Mouse (Mus musculus) neural tube, embryonic 13.5 days (tissue): ENCODE data around the gene Upf1. TPM values are rescaled to one million over a fixed set of nuclear protein-coding genes. Genes with fewer than 3 reads are reported as not detected.

Experiments used
- ATAC-seq: fragments of 200-750 bp; cut with Nextera tagmentation; 2 replicates; pipeline ENCODE4 v1.8.0; 2017; ENCODE audit warnings: low read depth, mild to moderate bottlenecking, moderate TSS enrichment, moderate library complexity
- H3K27ac ChIP-seq: fragments of 300-500 bp; sonication (generic); replicated peaks from 2 replicates; pipeline ENCODE4 v1.5.1; 2015; ENCODE audit warnings: moderate library complexity, mild to moderate bottlenecking, inconsistent platforms
- H3K27me3 ChIP-seq: fragments of 300-500 bp; sonication (generic); 2 replicates; pipeline ENCODE4 v1.6.1; 2015; ENCODE audit warnings: mild to moderate bottlenecking, inconsistent platforms
- H3K36me3 ChIP-seq: fragments of 300-500 bp; sonication (generic); 2 replicates; pipeline ENCODE4 v1.6.1; 2015; ENCODE audit warnings: mild to moderate bottlenecking, inconsistent platforms
- H3K4me1 ChIP-seq: fragments of 300-500 bp; sonication (generic); replicated peaks from 2 replicates; pipeline ENCODE4 v1.6.1; 2015; ENCODE audit warnings: inconsistent platforms
- H3K4me2 ChIP-seq: fragments of 300-500 bp; sonication (generic); 2 replicates; pipeline ENCODE4 v1.6.1; 2015; ENCODE audit warnings: inconsistent platforms, mild to moderate bottlenecking, moderate library complexity
- H3K4me3 ChIP-seq: fragments of 300-500 bp; sonication (generic); 2 replicates; pipeline ENCODE4 v1.5.1; 2015; ENCODE audit warnings: mild to moderate bottlenecking, inconsistent platforms
- H3K9ac ChIP-seq: fragments of 300-500 bp; sonication (generic); 2 replicates; pipeline ENCODE4 v1.6.1; 2015; ENCODE audit warnings: moderate library complexity, mild to moderate bottlenecking, inconsistent platforms
- H3K9me3 ChIP-seq: fragments of 300-500 bp; sonication (generic); 2 replicates; pipeline ENCODE4 v1.6.1; 2016; ENCODE audit warnings: inconsistent platforms
- WGBS: fragments of 180-500 bp; shearing (Covaris S2); methylation state at CpG from one replicate; pipeline ENCODE4 v1.1.7; 2015; 5-methylcytosine and 5-hydroxymethylcytosine counted together
- polyA plus RNA-seq: library from polyadenylated mRNA; unstranded; fragments of >200 nt; fragmentation: Nextera tagmentation; extraction: Ambion mirVana; gene quantifications from 2 replicates; pipeline ENCODE4 v1.2.1, GENCODE M21; 2015

Gene Upf1
- polyA plus RNA-seq, 1 experiment from 2014 or later = 16.3 TPM

DNA sequence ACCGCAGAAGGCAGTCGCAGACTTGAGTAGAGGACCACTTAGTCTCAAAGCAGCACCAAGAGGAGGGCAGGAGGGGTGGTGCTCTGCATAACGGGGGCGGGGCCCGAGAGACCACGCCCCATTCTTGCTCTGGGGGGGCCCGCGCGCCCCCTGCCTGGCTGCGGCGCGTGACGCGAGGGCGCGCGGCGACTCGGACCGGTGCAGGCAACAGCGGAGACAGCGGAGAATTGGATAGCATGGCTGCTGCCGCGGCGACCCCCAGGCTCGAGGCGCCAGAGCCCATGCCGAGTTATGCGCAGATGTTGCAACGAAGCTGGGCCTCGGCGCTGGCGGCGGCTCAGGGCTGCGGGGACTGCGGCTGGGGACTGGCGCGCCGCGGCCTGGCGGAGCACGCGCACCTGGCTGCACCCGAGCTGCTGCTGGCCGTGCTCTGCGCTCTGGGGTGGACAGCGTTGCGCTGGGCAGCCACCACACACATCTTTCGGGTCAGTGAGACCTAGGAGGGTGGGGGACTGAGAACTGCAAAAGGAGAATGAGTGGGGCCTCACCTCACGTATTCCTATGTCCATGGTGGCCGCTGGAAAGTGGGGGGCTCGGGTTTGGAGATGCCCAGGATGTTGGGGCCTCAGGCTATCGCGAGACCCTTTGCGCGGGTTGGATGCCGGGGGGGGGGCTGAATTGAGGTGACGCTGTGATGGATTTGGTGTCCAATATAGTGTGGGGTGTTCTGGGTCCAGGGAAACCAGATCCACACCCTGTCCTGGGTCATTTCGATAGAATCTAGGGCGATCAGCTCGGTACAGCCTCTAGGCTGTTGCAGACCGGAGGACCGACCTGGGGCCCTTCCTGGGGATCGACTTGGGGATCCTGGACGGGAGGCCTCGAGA lies 37.2 kb downstream of the Upf1 start, which contains the start of gene Cers1:
Cers1 (plus strand) TSS at position 152 of the 887 bp plus-strand sequence.
- ATAC-seq = peak; percentile 58
- Histone ChIP-seq H3K36me3 (peaks cover 54% of the 10 kb centered on the region), H3K9me3 (no peaks in the 10 kb centered on the region)

DNA sequence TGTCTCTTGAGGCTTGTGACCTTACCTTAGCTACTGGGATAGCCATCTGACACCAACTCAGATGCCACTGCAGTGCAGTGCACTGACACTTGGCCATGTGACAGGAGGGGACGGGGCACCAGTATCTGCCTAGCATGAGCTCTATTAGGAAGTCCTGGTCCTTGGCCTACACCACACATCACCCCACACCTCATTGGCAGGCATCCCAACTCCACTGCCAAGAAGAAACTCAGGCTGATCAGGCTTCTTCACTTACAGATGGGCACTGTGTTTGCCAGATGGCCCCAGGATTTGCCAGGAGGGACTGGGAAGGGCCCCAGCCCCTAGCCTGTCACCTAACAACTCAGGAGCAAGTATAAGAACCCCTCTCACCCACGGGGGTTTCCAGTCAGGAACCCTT lies 39.7 kb downstream of the Upf1 start:
- H3K36me3 ChIP-seq = peaks cover 54% of the 10 kb centered on the region
- no peaks in the 10 kb centered on the region for H3K27me3 ChIP-seq
- ATAC-seq = no peak
- H3K4me2 ChIP-seq = no peak overlapping the region
- H3K9ac ChIP-seq = no peak overlapping the region
- no peaks in the 10 kb centered on the region for H3K9me3 ChIP-seq
- no peak overlapping the region for H3K27ac ChIP-seq
- H3K4me3 ChIP-seq = no peak overlapping the region
- H3K4me1 ChIP-seq = peaks cover 36% of the 10 kb centered on the region
- 90% methylated on average over 2 of the region's 2 CpGs for WGBS

More for the DNA sequence above, 37.2 kb downstream of the Upf1 start, which contains the start of gene Cers1:
- Histone ChIP-seq H3K9ac (peak within 1 kb of the TSS; percentile 84), H3K27ac (peak within 1 kb of the TSS; percentile 93), H3K4me2 (peak within 1 kb of the TSS; percentile 82), H3K4me3 (peak within 1 kb of the TSS; percentile 68), H3K27me3 (no peaks in the 10 kb centered on the region), H3K4me1 (peaks cover 37% of the 10 kb centered on the region)
- WGBS = 1% methylated on average over 66 of the region's 66 CpGs

DNA sequence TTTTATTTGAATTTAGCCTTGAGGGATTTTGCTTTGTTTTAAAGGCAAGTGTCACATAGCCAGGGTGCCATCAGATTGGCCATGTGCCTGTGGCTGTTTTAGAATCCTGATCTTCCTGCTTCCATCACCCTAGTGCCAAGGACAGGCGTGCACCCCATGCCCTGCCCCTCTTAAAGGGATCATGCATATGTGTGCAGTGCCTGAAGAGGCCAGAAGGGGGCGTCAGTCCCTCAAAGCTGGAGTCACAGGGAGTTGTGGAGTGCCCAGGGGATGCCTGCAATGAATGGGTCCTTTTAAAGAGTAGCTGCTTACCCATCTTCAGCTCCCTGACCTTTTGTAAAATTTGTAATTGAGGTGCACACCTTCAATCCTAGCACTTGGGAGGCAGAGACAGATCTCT lies 43.8 kb downstream of the Upf1 start:
- ATAC-seq = no peak
- Histone ChIP-seq H3K4me1 (peaks cover 3% of the 10 kb centered on the region), H3K9ac (no peak overlapping the region), H3K4me3 (no peak overlapping the region), H3K27me3 (no peaks in the 10 kb centered on the region), H3K9me3 (no peaks in the 10 kb centered on the region), H3K27ac (no peak overlapping the region), H3K4me2 (no peak overlapping the region), H3K36me3 (peaks cover 88% of the 10 kb centered on the region)
- WGBS = 30% methylated on average over 2 of the region's 2 CpGs

GRCm38 (mm10) chr8:70302901-70303300 lies 50.2 kb downstream of the Upf1 start:
- Histone ChIP-seq H3K4me2 (peak overlapping the region; percentile 96), H3K36me3 (peaks cover 53% of the 10 kb centered on the region)

DNA sequence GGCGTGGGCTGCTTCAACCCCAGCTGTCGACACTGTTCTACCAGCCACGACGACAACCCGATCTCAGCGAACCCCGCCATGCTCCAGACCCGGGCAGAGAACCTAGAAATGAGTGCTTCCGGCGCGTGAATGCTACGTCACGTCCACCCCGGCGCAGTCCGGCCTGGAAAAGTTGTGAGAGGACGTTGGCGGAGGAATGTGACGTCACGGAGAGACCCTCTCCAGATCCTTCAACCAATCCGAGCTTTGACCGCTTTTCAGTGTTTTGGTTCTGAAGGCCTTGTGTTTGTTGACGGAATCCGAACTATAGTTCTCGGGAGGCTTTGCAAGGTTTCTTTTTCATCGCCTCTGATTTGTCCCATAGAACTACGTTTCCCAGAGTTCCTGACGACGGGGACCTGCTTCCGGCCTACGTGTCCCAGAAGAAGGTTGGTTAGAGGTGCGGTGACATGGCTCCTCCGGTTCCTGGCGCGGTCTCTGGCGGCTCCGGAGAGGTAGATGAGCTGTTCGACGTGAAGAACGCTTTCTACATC lies 50.7 kb downstream of the Upf1 start, which contains the start of the genes Ddx49 and Cope:
Ddx49 (minus strand) TSS at position 132 of the 533 bp plus-strand sequence.
Cope (plus strand) TSS at position 161 of the 533 bp plus-strand sequence.
- Histone ChIP-seq H3K36me3 (peaks cover 53% of the 10 kb centered on the region), H3K4me3 (peak within 1 kb of the TSS; percentile 91), H3K27me3 (no peaks in the 10 kb centered on the region), H3K4me1 (peaks cover 30% of the 10 kb centered on the region), H3K4me2 (peak within 1 kb of the TSS; percentile 96), H3K9ac (peak within 1 kb of the TSS; percentile 86), H3K27ac (peak within 1 kb of the TSS; percentile 67), H3K9me3 (no peaks in the 10 kb centered on the region)
- WGBS = under 1% methylated on average over 40 of the region's 40 CpGs
- peak; percentile 93 for ATAC-seq

More at GRCm38 (mm10) chr8:70302901-70303300, 50.2 kb downstream of the Upf1 start:
- peak; percentile 54 for ATAC-seq
- Histone ChIP-seq H3K9me3 (no peaks in the 10 kb centered on the region), H3K9ac (peak overlapping the region; percentile 86), H3K27ac (peak overlapping the region; percentile 67), H3K27me3 (no peaks in the 10 kb centered on the region), H3K4me3 (peak overlapping the region; percentile 91), H3K4me1 (peaks cover 30% of the 10 kb centered on the region)
- 4% methylated on average over 16 of the region's 16 CpGs for WGBS

GRCm38 (mm10) chr8:70300881-70301280 lies 52.2 kb downstream of the Upf1 start:
- Histone ChIP-seq H3K4me3 (no peak overlapping the region), H3K27me3 (no peaks in the 10 kb centered on the region), H3K27ac (no peak overlapping the region), H3K4me2 (peak overlapping the region; percentile 96), H3K9me3 (no peaks in the 10 kb centered on the region), H3K9ac (no peak overlapping the region), H3K36me3 (peaks cover 56% of the 10 kb centered on the region), H3K4me1 (peaks cover 30% of the 10 kb centered on the region)
- ATAC-seq = no peak
- WGBS = 77% methylated on average over 3 of the region's 3 CpGs

DNA sequence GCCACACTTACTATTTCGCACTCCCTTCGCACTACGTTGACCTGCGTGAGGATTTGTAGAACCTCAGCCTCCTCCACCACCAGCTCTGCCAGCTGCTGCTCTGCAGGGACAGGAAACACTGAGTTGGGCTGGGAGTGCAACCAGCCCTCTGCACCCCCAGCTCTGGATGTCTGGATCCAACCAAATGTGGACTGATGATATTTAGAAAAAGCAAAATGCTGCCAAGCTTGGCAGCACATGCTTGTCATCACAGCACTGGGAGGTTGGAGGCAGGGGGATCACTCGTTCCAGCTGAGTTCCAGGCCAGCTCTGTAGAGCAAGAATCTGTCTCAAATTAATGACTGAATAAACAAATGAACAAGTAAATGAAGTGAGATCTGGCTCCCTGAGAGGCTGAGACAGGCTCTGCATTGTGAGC lies 59.1 kb downstream of the Upf1 start:
- Histone ChIP-seq H3K27me3 (no peaks in the 10 kb centered on the region), H3K4me2 (no peak overlapping the region), H3K27ac (no peak overlapping the region), H3K36me3 (peaks cover 95% of the 10 kb centered on the region), H3K9me3 (no peaks in the 10 kb centered on the region), H3K4me3 (no peak overlapping the region), H3K4me1 (no peaks in the 10 kb centered on the region), H3K9ac (no peak overlapping the region)
- 79% methylated on average over 5 of the region's 5 CpGs for WGBS
- ATAC-seq = no peak

GRCm38 (mm10) chr8:70286737-70287136 lies 66.3 kb downstream of the Upf1 start:
- no peaks in the 10 kb centered on the region for H3K9me3 ChIP-seq
- no peak overlapping the region for H3K27ac ChIP-seq
- no peak overlapping the region for H3K9ac ChIP-seq
- no peak overlapping the region for H3K4me3 ChIP-seq
- no peak overlapping the region for H3K4me2 ChIP-seq
- 94% methylated on average over 8 of the region's 8 CpGs for WGBS
- no peak for ATAC-seq
- H3K4me1 ChIP-seq = peaks cover 23% of the 10 kb centered on the region
- H3K27me3 ChIP-seq = no peaks in the 10 kb centered on the region
- peaks cover 69% of the 10 kb centered on the region for H3K36me3 ChIP-seq

GRCm38 (mm10) chr8:70285304-70285703 lies 67.8 kb downstream of the Upf1 start:
- Histone ChIP-seq H3K9ac (no peak overlapping the region), H3K4me1 (peaks cover 23% of the 10 kb centered on the region), H3K9me3 (no peaks in the 10 kb centered on the region), H3K27ac (no peak overlapping the region), H3K4me3 (no peak overlapping the region), H3K4me2 (no peak overlapping the region), H3K36me3 (peaks cover 55% of the 10 kb centered on the region), H3K27me3 (no peaks in the 10 kb centered on the region)
- ATAC-seq = no peak
- WGBS = 98% methylated on average over 15 of the region's 15 CpGs

- Histone ChIP-seq H3K4me2 (peak overlapping the region; percentile 89), H3K4me3 (peak overlapping the region; percentile 76; the same call in 1 of the 2 replicates), H3K4me1 (peaks cover 23% of the 10 kb centered on the region), H3K36me3 (peaks cover 47% of the 10 kb centered on the region), H3K27me3 (no peaks in the 10 kb centered on the region), H3K9me3 (no peaks in the 10 kb centered on the region), H3K27ac (no peak overlapping the region), H3K9ac (no peak overlapping the region)
- 80% methylated on average over 5 of the region's 5 CpGs for WGBS
- no peak for ATAC-seq
Observed at GRCm38 (mm10) chr8:70284421-70284820, 68.7 kb downstream of the Upf1 start.

GRCm38 (mm10) chr8:70283136-70284077 lies 69.7 kb downstream of the Upf1 start:
- peaks cover 37% of the 10 kb centered on the region for H3K36me3 ChIP-seq
- under 1% methylated on average over 55 of the region's 55 CpGs for WGBS

More at GRCm38 (mm10) chr8:70283136-70284077, 69.7 kb downstream of the Upf1 start:
- Histone ChIP-seq H3K4me1 (peaks cover 23% of the 10 kb centered on the region), H3K27me3 (no peaks in the 10 kb centered on the region), H3K9ac (peak overlapping the region; percentile 88), H3K9me3 (no peaks in the 10 kb centered on the region), H3K4me3 (peak overlapping the region; percentile 76), H3K4me2 (peak overlapping the region; percentile 89), H3K27ac (peak overlapping the region; percentile 50; the same call in 1 of the 2 replicates)
- peak; percentile 74 for ATAC-seq
